Mouse (Mus musculus): ENCODE data around the gene Baz2b. TPM values are rescaled to one million over a fixed set of nuclear protein-coding genes. Genes with fewer than 3 reads are reported as not detected.
A peak's percentile ranks its signal among the peaks of the same experiment; 100 is the strongest.

The Baz2b gene
- total RNA-seq (2021), result 10 to 100 TPM; 35.1 to 51.4 TPM
- long read RNA-seq, experiment 1, partial matches to known transcripts, result 1 of 11 reads
- long read RNA-seq, experiment 1, other reads (novel, unspliced or antisense), result 7 of 11 reads
- long read RNA-seq, experiment 2, partial matches to known transcripts, result 3 of 14 reads
- long read RNA-seq, experiment 2, other reads (novel, unspliced or antisense), result 10 of 14 reads

GRCm38 (mm10) chr2:60209703-60210651 is at the start of gene Baz2b, which contains the start of gene March7:
Gene Baz2b (minus strand): TSS chr2:60209839.
Gene March7 (plus strand): TSS chr2:60209887.
- DNase-seq, result peak; percentile 90

GRCm38 (mm10) chr2:60259186-60259585 is 49.5 kb upstream of the Baz2b start:
- no peak for DNase-seq

GRCm38 (mm10) chr2:60256751-60257150 is 47.1 kb upstream of the Baz2b start:
- DNase-seq, result no peak

GRCm38 (mm10) chr2:60253506-60253905 is 43.9 kb upstream of the Baz2b start:
- no peak for DNase-seq

- DNase-seq, result no peak
Observed at GRCm38 (mm10) chr2:60252782-60253181, 43.1 kb upstream of the Baz2b start.

- no peak for DNase-seq
Observed at GRCm38 (mm10) chr2:60234506-60234905, 24.9 kb upstream of the Baz2b start.

GRCm38 (mm10) chr2:60233147-60233546 is 23.5 kb upstream of the Baz2b start:
- no peak for DNase-seq

GRCm38 (mm10) chr2:60230361-60230760 is 20.7 kb upstream of the Baz2b start:
- no peak for DNase-seq

GRCm38 (mm10) chr2:60228470-60228869 is 18.8 kb upstream of the Baz2b start:
- no peak for DNase-seq

GRCm38 (mm10) chr2:60223489-60223888 is 13.8 kb upstream of the Baz2b start:
- no peak for DNase-seq

- no peak for DNase-seq
Observed at GRCm38 (mm10) chr2:60221954-60222353, 12.3 kb upstream of the Baz2b start.

GRCm38 (mm10) chr2:60221236-60221635 is 11.6 kb upstream of the Baz2b start:
- no peak for DNase-seq

- no peak for DNase-seq
Observed at GRCm38 (mm10) chr2:60217620-60218019, 8.0 kb upstream of the Baz2b start.

GRCm38 (mm10) chr2:60216547-60217153 is 7.0 kb upstream of the Baz2b start:
- no peak for DNase-seq

GRCm38 (mm10) chr2:60214683-60215082 is 5.0 kb upstream of the Baz2b start:
- no peak for DNase-seq

GRCm38 (mm10) chr2:60212488-60212887 is 2.8 kb upstream of the Baz2b start:
- no peak for DNase-seq

- no peak for DNase-seq
Observed at GRCm38 (mm10) chr2:60210821-60211220, 1.2 kb upstream of the Baz2b start.

GRCm38 (mm10) chr2:60209122-60209611 is 472 bp downstream of the Baz2b start:
- DNase-seq, result peak; percentile 52

- no peak for DNase-seq
Observed at GRCm38 (mm10) chr2:60205795-60206194, 3.8 kb downstream of the Baz2b start.

GRCm38 (mm10) chr2:60204162-60204561 is 5.5 kb downstream of the Baz2b start:
- DNase-seq, result no peak

GRCm38 (mm10) chr2:60203733-60204132 is 5.9 kb downstream of the Baz2b start:
- DNase-seq, result no peak

- DNase-seq, result no peak
Observed at GRCm38 (mm10) chr2:60202900-60203530, 6.6 kb downstream of the Baz2b start.
